Mouse (Mus musculus) C2C12 (cell line): ENCODE data around the gene Mtg1.

Experiments used
- CEBPB ChIP-seq: IDR thresholded peaks from one replicate; pipeline ENCODE4 v1.6.1; 2011; ENCODE audit warnings: low read depth, mild to moderate bottlenecking, control low read depth, moderate library complexity
- CTCF ChIP-seq: IDR thresholded peaks from one replicate; pipeline ENCODE4 v1.5.1; 2011; ENCODE audit not compliant: control insufficient read depth, insufficient read depth, insufficient read length
- MAX ChIP-seq: IDR thresholded peaks from one replicate; pipeline ENCODE4 v1.6.1; 2011; ENCODE audit warnings: mild to moderate bottlenecking, control low read depth
- MYOD1 ChIP-seq: IDR thresholded peaks from one replicate; pipeline ENCODE4 v1.6.1; 2011; ENCODE audit warnings: low read depth; ENCODE audit not compliant: control insufficient read depth, insufficient read length
- MYOG ChIP-seq: IDR thresholded peaks from one replicate; pipeline ENCODE4 v1.6.1; 2011; ENCODE audit not compliant: control insufficient read depth, insufficient read length; ENCODE audit errors: extremely low read depth
- USF1 ChIP-seq: IDR thresholded peaks from one replicate; pipeline ENCODE4 v1.6.1; 2011; ENCODE audit warnings: low read depth, mild to moderate bottlenecking, control low read depth, moderate library complexity

DNA sequence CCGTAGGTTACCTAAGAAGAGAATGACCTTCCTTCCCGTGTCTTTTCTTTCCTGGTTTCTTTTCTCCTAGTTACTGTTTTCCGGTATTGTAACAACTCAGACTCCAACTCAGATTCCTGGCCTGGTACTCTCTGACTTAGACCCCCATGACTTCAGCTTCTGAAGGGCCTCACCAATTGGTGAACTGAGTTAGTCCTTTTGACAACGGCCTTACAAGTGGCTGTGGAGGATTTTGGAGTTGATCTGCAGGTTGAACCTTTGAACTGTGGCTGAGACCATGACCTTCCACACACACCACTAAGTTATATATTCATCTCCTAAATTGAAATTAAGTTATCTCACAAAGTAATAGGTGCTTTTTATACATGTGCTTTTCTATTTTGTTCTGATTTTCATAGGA, 46.8 kb downstream of the Mtg1 start:
- no peak for TF ChIP-seq CTCF
- no peak for TF ChIP-seq CEBPB
- no peak for TF ChIP-seq USF1
- no peak for TF ChIP-seq MAX
- TF ChIP-seq MYOD1: no peak
- no peak for TF ChIP-seq MYOG
